8 mouse cellular contexts compared by ENCODE assay signal in genomic region chr7:60244187-60244866, GRCm38 (mm10).
DNase-seq lines count a peak whose midpoint lies in the region; ATAC-seq and TF ChIP-seq lines count a peak whose summit lies in the region.
"Not testable (repeated sequence)": the region's sequence is repeated elsewhere in the genome, so short reads cannot be mapped to it uniquely, and the experiment has no call there.

No protein-coding gene starts in this region.

- peak; percentile 85 for ATAC-seq in embryonic facial prominence, embryonic 13.5 days (ENCODE audit: insufficient number of reproducible peaks, insufficient read depth, low FRiP score, low TSS enrichment, low read depth)
- peak; percentile 91 for ATAC-seq in heart, embryonic 11.5 days (replicated peaks; ENCODE audit: insufficient number of reproducible peaks, low FRiP score, low TSS enrichment)
- peak; percentile 92 for ATAC-seq in intestine, postnatal 0 days
- peak; percentile 85; the same call in 1 of the 2 replicates for ATAC-seq in limb, embryonic 12.5 days (ENCODE audit: insufficient number of reproducible peaks, insufficient read depth, low FRiP score, low TSS enrichment, low read depth)

- 0 out of 2 replicates have a peak overlapping the region, but pooled peaks have one; percentile 28 for H3K27ac ChIP-seq in embryonic facial prominence, embryonic 13.5 days
- not testable (repeated sequence) for H3K27ac ChIP-seq in heart, embryonic 11.5 days (ENCODE audit: low read depth, low read length); intestine, postnatal 0 days (ENCODE audit: low read depth, low read length); limb, embryonic 12.5 days

- DNase-seq in CD4-positive, CD25-positive, alpha-beta regulatory T cell, adult 2 months (ENCODE audit: low read depth, low spot score) = peak; percentile 3
- peak; percentile 19 for DNase-seq in c-Kit-positive CD71-negative TER-119-negative erythroid progenitor cells, embryonic 14.5 days (ENCODE audit: low read depth)
- peak; percentile 66 for DNase-seq in mesoderm, embryonic 11.5 days (ENCODE audit: low read depth, low spot score)
- DNase-seq in right cerebral cortex, postnatal 14 days = peak; percentile 14

- H3K4me3 ChIP-seq in embryonic facial prominence, embryonic 13.5 days = peak overlapping the region; percentile 40
- peak overlapping the region; percentile 45; the same call in 1 of the 2 replicates for H3K4me3 ChIP-seq in heart, embryonic 11.5 days (ENCODE audit: low read depth, low read length)
- peak overlapping the region; percentile 33 for H3K4me3 ChIP-seq in intestine, postnatal 0 days (ENCODE audit: low read depth, low read length)
- H3K4me3 ChIP-seq in limb, embryonic 12.5 days (replicated peaks) = peak overlapping the region; percentile 36

- not testable (repeated sequence) for H3K27me3 ChIP-seq in embryonic facial prominence, embryonic 13.5 days; heart, embryonic 11.5 days (ENCODE audit: control insufficient read depth, insufficient read depth, low read length); intestine, postnatal 0 days (replicated peaks; ENCODE audit: control insufficient read depth, insufficient read depth, low read length); limb, embryonic 12.5 days

- H3K4me1 ChIP-seq in embryonic facial prominence, embryonic 13.5 days; heart, embryonic 11.5 days (ENCODE audit: control insufficient read depth, insufficient read depth, low read length); intestine, postnatal 0 days (replicated peaks; ENCODE audit: control insufficient read depth, insufficient read depth, low read length); limb, embryonic 12.5 days (replicated peaks): not testable (repeated sequence)

- TF ChIP-seq CTCF in intestine, postnatal 0 days (IDR thresholded peaks at IDR 0.05; ENCODE audit: low read depth) = not testable (repeated sequence)

- 21% methylated on average over 22 of the region's 22 CpGs for WGBS in embryonic facial prominence, embryonic 13.5 days
- 8% methylated on average over 22 of the region's 22 CpGs for WGBS in heart, embryonic 11.5 days (ENCODE audit: insufficient replicate concordance)
- WGBS in intestine, postnatal 0 days = 18% methylated on average over 22 of the region's 22 CpGs
- WGBS in limb, embryonic 12.5 days = 18% methylated on average over 22 of the region's 22 CpGs

- H3K9ac ChIP-seq in embryonic facial prominence, embryonic 13.5 days = 0 out of 2 replicates have a peak overlapping the region, but pooled peaks have one; percentile 54
- H3K9ac ChIP-seq in heart, embryonic 11.5 days (ENCODE audit: low read depth, low read length) = peak overlapping the region; percentile 54; the same call in 1 of the 2 replicates
- H3K9ac ChIP-seq in intestine, postnatal 0 days (ENCODE audit: low read depth, low read length) = peak overlapping the region; percentile 17; the same call in 1 of the 2 replicates
- not testable (repeated sequence) for H3K9ac ChIP-seq in limb, embryonic 12.5 days (replicated peaks)

- not testable (repeated sequence) for H3K36me3 ChIP-seq in embryonic facial prominence, embryonic 13.5 days; heart, embryonic 11.5 days (ENCODE audit: control insufficient read depth, insufficient read depth, low read length); intestine, postnatal 0 days (ENCODE audit: control insufficient read depth, insufficient read depth); limb, embryonic 12.5 days

- peak overlapping the region; percentile 41 for H3K4me2 ChIP-seq in embryonic facial prominence, embryonic 13.5 days
- peak overlapping the region; percentile 41 for H3K4me2 ChIP-seq in heart, embryonic 11.5 days
- H3K4me2 ChIP-seq in intestine, postnatal 0 days (replicated peaks; ENCODE audit: low read depth) = peak overlapping the region; percentile 61
- H3K4me2 ChIP-seq in limb, embryonic 12.5 days = peak overlapping the region; percentile 32

- not testable (repeated sequence) for H3K9me3 ChIP-seq in embryonic facial prominence, embryonic 13.5 days; heart, embryonic 11.5 days (replicated peaks; ENCODE audit: control insufficient read depth, low read length); intestine, postnatal 0 days (ENCODE audit: control insufficient read depth); limb, embryonic 12.5 days

Comparison
In these comparisons a context has a peak if more than half of its experiments do, and no peak if none do; other contexts are left out.
1. DNase-seq: peak in every context shown above with its lines; median percentile 66 in mesoderm, embryonic 11.5 days; 19 in c-Kit-positive CD71-negative TER-119-negative erythroid progenitor cells, embryonic 14.5 days; 14 in right cerebral cortex, postnatal 14 days; 3 in CD4-positive, CD25-positive, alpha-beta regulatory T cell, adult 2 months.